Mouse (Mus musculus) layer of hippocampus, adult 2 months (tissue): Measurements from ENCODE around the gene Sdc3. TPM values are rescaled to one million over a fixed set of nuclear protein-coding genes. Genes with fewer than 3 reads are reported as not detected.

Experiments used
- DNase-seq, 2 experiments: peaks; one replicate each; pipeline ENCODE4 v3.0.0; 2022; ENCODE audit warnings: low spot score in 2 of 2
- H3K27ac ChIP-seq: fragments of 200-600 bp; 2 replicates; pipeline ENCODE4 v1.8.1; 2022
- H3K4me3 ChIP-seq: fragments of 200-600 bp; 2 replicates; pipeline ENCODE4 v1.8.1; 2022; ENCODE audit warnings: mild to moderate bottlenecking
- CTCF ChIP-seq: fragments of 200-600 bp; conservative IDR thresholded peaks from 2 replicates; pipeline ENCODE4 v1.8.1; 2022; ENCODE audit warnings: antibody characterized with exemption, mild to moderate bottlenecking, moderate library complexity
- total RNA-seq, 2 experiments: library from RNA; stranded (reverse); gene quantifications; 2 replicates each; pipeline ENCODE4 v1.2.3; 2021

The Sdc3 gene
- total RNA-seq, 2 experiments from 2014 or later: 130 to 140 TPM

GRCm38 (mm10) chr4:130814742-130815330, 22.5 kb downstream of the Sdc3 start:
- H3K27ac ChIP-seq: peak overlapping the region; percentile 43; the same call in 1 of the 2 replicates
- DNase-seq: no peak
- no peak overlapping the region for H3K4me3 ChIP-seq
- TF ChIP-seq CTCF: no peak

- TF ChIP-seq CTCF: no peak
- DNase-seq: no peak
- no peak overlapping the region for H3K4me3 ChIP-seq
- H3K27ac ChIP-seq: no peak overlapping the region
Observed at GRCm38 (mm10) chr4:130815860-130816259, 23.5 kb downstream of the Sdc3 start.

- no peak for TF ChIP-seq CTCF
- no peak for DNase-seq
- H3K4me3 ChIP-seq: no peak overlapping the region
- no peak overlapping the region for H3K27ac ChIP-seq
Observed at GRCm38 (mm10) chr4:130819806-130820205, 27.5 kb downstream of the Sdc3 start.

- Histone ChIP-seq H3K4me3 (no peak overlapping the region), H3K27ac (peak overlapping the region; percentile 18; the same call in 1 of the 2 replicates)
- no peak for TF ChIP-seq CTCF
- DNase-seq: no peak
Observed at GRCm38 (mm10) chr4:130820594-130821255, 28.4 kb downstream of the Sdc3 start.

- TF ChIP-seq CTCF: no peak
- peak overlapping the region; percentile 77 for H3K27ac ChIP-seq
- DNase-seq: peak; percentile 49 to 56
Observed at GRCm38 (mm10) chr4:130828851-130829673, 36.7 kb downstream of the Sdc3 start.

GRCm38 (mm10) chr4:130834122-130834521, 41.8 kb downstream of the Sdc3 start:
- H3K27ac ChIP-seq: no peak overlapping the region
- no peak overlapping the region for H3K4me3 ChIP-seq
- TF ChIP-seq CTCF: no peak
- no peak for DNase-seq

More at GRCm38 (mm10) chr4:130828851-130829673, 36.7 kb downstream of the Sdc3 start:
- H3K4me3 ChIP-seq: no peak overlapping the region

- no peak for TF ChIP-seq CTCF
- DNase-seq: no peak
- no peak overlapping the region for H3K4me3 ChIP-seq
- no peak overlapping the region for H3K27ac ChIP-seq
Observed at GRCm38 (mm10) chr4:130835550-130835949, 43.2 kb downstream of the Sdc3 start.

- no peak for DNase-seq
- peak overlapping the region; percentile 17; the same call in 1 of the 2 replicates for H3K4me3 ChIP-seq
- TF ChIP-seq CTCF: peak; percentile 30; the same call in 1 of the 2 replicates
- no peak overlapping the region for H3K27ac ChIP-seq
Observed at GRCm38 (mm10) chr4:130836281-130837061, 44.1 kb downstream of the Sdc3 start.

GRCm38 (mm10) chr4:130838585-130838984, 46.2 kb downstream of the Sdc3 start:
- no peak overlapping the region for H3K27ac ChIP-seq
- TF ChIP-seq CTCF: no peak
- DNase-seq: no peak
- H3K4me3 ChIP-seq: no peak overlapping the region

GRCm38 (mm10) chr4:130841107-130841840, 48.9 kb downstream of the Sdc3 start:
- Histone ChIP-seq H3K27ac (no peak overlapping the region), H3K4me3 (no peak overlapping the region)
- DNase-seq: no peak
- no peak for TF ChIP-seq CTCF

- no peak overlapping the region for H3K27ac ChIP-seq
- no peak overlapping the region for H3K4me3 ChIP-seq
- TF ChIP-seq CTCF: no peak
- no peak for DNase-seq
Observed at GRCm38 (mm10) chr4:130848814-130849213, 56.5 kb downstream of the Sdc3 start.

- H3K4me3 ChIP-seq: no peak overlapping the region
- TF ChIP-seq CTCF: peak; percentile 66
- DNase-seq: no peak
- H3K27ac ChIP-seq: peak overlapping the region; percentile 80; the same call in 1 of the 2 replicates
Observed at GRCm38 (mm10) chr4:130857661-130858060, 65.3 kb downstream of the Sdc3 start.
